Mouse (Mus musculus) lung, postnatal 25 days (tissue): Measurements from ENCODE around the gene Qrfpr.

Experiments
- DNase-seq: peaks from one replicate; pipeline ENCODE4 v3.0.0; 2022; ENCODE audit warnings: low spot score

Gene Qrfpr

DNA sequence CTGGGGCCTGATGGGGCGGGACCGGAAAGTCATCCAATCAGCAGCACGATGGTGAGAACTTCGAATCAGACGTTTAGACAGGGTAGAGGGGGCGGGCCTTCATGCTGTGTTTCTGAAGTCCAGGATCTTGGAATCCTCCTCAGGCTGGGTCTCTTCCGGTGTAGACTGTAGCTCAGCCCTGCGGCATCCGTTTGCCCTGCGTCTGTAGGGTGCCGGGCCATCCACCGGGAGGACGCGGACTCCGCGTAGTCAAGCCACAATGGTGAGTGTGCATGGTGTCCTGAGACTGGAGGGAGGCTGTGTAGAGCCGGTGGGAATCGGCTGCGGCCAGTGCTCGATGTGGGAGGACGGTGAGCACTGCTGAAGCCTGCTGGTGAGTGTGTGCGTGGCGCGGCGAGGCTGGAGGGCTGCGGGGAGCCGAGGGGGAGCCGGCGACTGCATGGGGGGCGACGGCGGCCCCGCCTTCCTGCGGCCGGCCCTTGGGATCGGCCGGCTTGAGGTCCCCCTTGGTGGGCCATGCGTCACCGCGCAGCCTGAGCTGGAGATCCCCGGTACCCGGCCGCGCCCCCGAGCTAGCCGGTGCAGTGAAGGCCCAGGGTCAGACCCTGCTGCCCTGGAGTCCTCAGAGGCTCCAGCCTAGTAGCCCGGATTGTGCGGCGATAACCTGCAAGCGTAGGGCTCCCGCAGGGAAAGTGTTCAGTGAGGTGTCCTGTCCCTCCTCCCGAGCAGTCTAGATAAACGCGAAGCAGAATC lies 71.0 kb downstream of the Qrfpr start, which contains the start of gene D3Ertd254e:
D3Ertd254e (plus strand) TSS at position 84 of the 753 bp plus-strand sequence.
- DNase-seq, result peak; percentile 93

DNA sequence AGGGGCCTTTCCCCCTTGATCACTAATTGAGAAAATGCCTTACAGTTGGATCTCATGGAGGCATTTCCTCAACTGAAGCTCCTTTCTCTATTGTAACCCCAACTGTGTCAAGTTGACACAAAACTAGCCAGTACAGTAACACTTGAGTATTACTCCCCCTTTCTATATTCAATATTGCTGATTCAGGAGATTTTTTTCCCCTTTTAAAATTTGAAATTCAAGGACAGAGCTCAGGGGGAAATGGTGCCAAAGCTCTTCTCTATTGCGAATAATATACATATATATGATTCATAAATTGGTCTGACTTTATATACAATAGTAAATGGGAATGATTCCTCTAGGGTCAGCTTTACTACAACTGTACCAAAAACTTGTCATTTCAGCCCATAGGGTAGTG lies 71.6 kb downstream of the Qrfpr start:
- DNase-seq, result no peak

DNA sequence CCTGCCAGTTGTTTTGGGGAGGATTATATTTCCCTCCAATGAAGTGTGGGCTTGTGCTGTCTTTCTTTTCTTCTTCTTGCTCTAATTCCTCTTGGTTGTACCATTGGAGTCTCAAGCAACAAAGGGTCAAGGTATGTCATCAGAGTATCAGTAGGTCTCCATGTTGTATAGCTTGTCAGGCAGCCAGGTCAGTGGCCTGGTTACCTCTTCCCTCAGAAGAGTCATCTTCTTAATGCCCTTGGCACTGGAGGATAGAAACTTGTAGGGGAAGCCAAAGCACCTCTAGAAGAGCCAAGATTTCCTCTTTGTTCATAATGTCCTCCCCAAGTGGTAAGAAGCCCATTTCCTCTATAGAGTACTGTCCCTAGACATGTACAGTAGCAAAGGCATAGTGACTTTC lies 83.1 kb downstream of the Qrfpr start:
- DNase-seq, result no peak

DNA sequence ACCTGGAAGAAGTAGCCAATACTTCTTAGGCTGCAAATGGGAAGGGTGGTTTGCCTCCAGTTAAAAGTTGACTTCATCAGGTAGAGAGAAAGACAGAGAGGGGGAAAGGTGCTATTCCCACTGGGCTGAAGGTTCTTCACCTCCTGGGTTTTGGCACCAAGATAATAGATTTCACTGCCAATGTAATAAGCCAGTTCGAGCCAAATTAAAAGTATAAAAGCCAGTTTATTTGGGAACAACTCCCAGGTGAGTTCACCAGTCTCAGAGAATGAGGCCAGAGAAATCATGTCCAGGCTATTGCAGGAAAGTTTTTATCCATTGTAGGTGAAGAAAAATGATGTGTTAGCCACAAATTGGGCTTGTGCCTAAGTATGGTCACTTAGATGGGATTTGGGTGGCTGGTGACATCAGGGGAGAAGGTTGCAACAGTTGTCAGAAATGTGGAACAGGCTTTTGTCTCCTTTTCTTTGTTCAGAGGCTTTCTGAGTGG lies 83.9 kb downstream of the Qrfpr start:
- no peak for DNase-seq

DNA sequence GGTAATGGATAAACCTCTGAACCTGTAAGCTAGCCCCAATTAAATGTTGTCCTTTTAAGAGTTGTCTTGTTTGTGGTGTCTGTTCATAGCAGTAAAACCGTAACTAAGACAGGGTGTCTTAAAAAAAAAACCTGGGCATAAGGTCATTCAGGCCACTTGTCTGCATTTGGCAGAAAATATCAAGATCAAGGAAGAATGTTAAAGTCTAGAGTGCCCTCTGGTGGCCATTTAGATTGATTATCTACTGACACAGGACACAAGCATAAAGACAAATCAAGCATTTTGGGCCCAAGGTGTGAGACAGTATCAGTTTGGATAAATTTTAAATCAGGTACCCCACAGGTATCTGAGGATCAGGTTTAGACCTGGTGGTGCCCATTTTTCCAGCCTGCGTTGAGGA lies 84.6 kb downstream of the Qrfpr start:
- DNase-seq, result peak; percentile 31

DNA sequence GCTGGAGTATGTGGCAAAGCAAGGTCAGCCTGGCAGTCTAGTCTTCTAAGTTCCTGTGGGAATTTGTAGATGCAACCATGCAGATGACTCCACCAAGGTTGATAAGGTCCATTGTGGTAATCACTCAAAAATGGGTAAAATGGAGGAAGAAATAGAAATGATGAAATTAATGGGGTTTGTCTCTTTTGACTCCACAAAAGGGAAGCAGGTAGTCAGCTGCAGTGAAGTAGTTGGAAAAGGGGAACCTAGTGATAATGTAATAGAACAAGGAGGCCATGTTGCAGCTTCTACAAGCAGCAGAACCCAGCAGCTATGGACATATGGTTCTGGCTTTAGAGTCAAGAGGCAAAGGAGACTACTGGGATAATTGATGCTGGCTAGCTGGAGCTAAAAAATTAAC lies 86.0 kb downstream of the Qrfpr start:
- no peak for DNase-seq
